Mouse (Mus musculus): Measurements from ENCODE around the gene Esp6. TPM values are rescaled to one million over a fixed set of nuclear protein-coding genes. Genes with fewer than 3 reads are reported as not detected.
"Not testable (repeated sequence)": the region's sequence is repeated elsewhere in the genome, so short reads cannot be mapped to it uniquely, and the experiment has no call there.

The Esp6 gene
- polyA plus RNA-seq (2016; fragmentation: Nextera tagmentation; extraction: Ambion mirVana) = not detected in 2 replicates

- Histone ChIP-seq H3K4me1 (no peaks in the 10 kb centered on the region), H3K4me3 (no peak within 1 kb of the TSS), H3K27me3 (ENCODE audit: poor library complexity, severe bottlenecking) (no peaks in the 10 kb centered on the region), H3K27ac (no peak within 1 kb of the TSS), H3K36me3 (replicated peaks) (no peaks in the 10 kb centered on the region), H3K9me3 (no peaks in the 10 kb centered on the region)
- WGBS = 88% methylated on average over 5 of the region's 5 CpGs
- no peak for DNase-seq (ENCODE audit: extremely low spot score, low spot score)
Measured at GRCm38 (mm10) chr17:40561207-40561606, at the start of gene Esp6. Esp6 (plus strand) TSS chr17:40561507.

- peaks cover 5% of the 10 kb centered on the region for H3K4me1 ChIP-seq
- H3K4me3 ChIP-seq = no peak within 1 kb of the TSS
- H3K36me3 ChIP-seq (replicated peaks) = no peaks in the 10 kb centered on the region
- H3K27ac ChIP-seq = no peak within 1 kb of the TSS
- 40% methylated on average over 3 of the region's 3 CpGs for WGBS
- H3K9me3 ChIP-seq = 0 out of 2 replicates have a peak, but pooled peaks cover 2% of the 10 kb centered on the region
- DNase-seq (ENCODE audit: extremely low spot score, low spot score) = no peak
- no peaks in the 10 kb centered on the region for H3K27me3 ChIP-seq (ENCODE audit: poor library complexity, severe bottlenecking)
Measured at GRCm38 (mm10) chr17:40519818-40520217, 41.5 kb upstream of the Esp6 start, which contains the start of gene Esp8. Esp8 (plus strand) TSS chr17:40520022.

GRCm38 (mm10) chr17:40529813-40530212 is 31.5 kb upstream of the Esp6 start:
- H3K27me3 ChIP-seq (ENCODE audit: poor library complexity, severe bottlenecking) = no peaks in the 10 kb centered on the region
- no peaks in the 10 kb centered on the region for H3K9me3 ChIP-seq
- 78% methylated on average over 3 of the region's 3 CpGs for WGBS

DNA sequence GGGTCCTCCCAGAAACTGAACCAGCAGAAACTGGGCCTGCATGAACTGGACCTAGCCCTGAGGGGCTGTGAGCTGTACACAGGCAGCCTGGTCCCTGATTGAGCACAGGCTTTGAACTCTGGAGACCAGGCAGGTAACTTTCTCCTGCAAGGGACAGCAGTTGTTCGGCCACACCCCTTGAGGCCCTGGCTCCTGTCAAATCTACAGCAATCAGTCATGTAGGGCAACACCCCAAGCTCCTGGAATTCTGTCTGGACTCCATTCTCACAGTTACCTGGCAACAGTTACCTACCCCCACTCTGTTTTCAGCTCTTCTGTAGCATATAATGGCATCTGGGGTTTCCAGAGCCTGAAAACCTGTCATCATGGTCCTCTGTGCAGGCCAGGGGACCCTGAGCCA is 30.2 kb upstream of the Esp6 start:
- Histone ChIP-seq H3K4me3 (no peak overlapping the region), H3K27me3 (ENCODE audit: poor library complexity, severe bottlenecking) (no peaks in the 10 kb centered on the region), H3K36me3 (replicated peaks) (no peaks in the 10 kb centered on the region), H3K27ac (no peak overlapping the region), H3K4me1 (no peaks in the 10 kb centered on the region), H3K9me3 (no peaks in the 10 kb centered on the region)
- no peak for DNase-seq (ENCODE audit: extremely low spot score, low spot score)
- 96% methylated on average over 1 of the region's 1 CpGs for WGBS

More at GRCm38 (mm10) chr17:40529813-40530212, 31.5 kb upstream of the Esp6 start:
- H3K36me3 ChIP-seq (replicated peaks) = no peaks in the 10 kb centered on the region
- no peak for DNase-seq (ENCODE audit: extremely low spot score, low spot score)
- H3K27ac ChIP-seq = no peak overlapping the region
- no peak overlapping the region for H3K4me3 ChIP-seq
- no peaks in the 10 kb centered on the region for H3K4me1 ChIP-seq

GRCm38 (mm10) chr17:40547005-40547404 is 14.3 kb upstream of the Esp6 start:
- 88% methylated on average over 5 of the region's 5 CpGs for WGBS
- not testable (repeated sequence) for H3K27me3 ChIP-seq (ENCODE audit: poor library complexity, severe bottlenecking); DNase-seq (ENCODE audit: extremely low spot score, low spot score); H3K9me3 ChIP-seq; H3K4me3 ChIP-seq; H3K36me3 ChIP-seq (replicated peaks); H3K27ac ChIP-seq; H3K4me1 ChIP-seq

- H3K9me3 ChIP-seq = no peaks in the 10 kb centered on the region
- WGBS = 70% methylated on average over 1 of the region's 1 CpGs
- DNase-seq (ENCODE audit: extremely low spot score, low spot score) = no peak
- H3K27me3 ChIP-seq (ENCODE audit: poor library complexity, severe bottlenecking) = no peaks in the 10 kb centered on the region
- no peak overlapping the region for H3K4me3 ChIP-seq
- no peaks in the 10 kb centered on the region for H3K4me1 ChIP-seq
- H3K27ac ChIP-seq = no peak overlapping the region
- no peaks in the 10 kb centered on the region for H3K36me3 ChIP-seq (replicated peaks)
Measured at GRCm38 (mm10) chr17:40553470-40553869, 7.8 kb upstream of the Esp6 start.

DNA sequence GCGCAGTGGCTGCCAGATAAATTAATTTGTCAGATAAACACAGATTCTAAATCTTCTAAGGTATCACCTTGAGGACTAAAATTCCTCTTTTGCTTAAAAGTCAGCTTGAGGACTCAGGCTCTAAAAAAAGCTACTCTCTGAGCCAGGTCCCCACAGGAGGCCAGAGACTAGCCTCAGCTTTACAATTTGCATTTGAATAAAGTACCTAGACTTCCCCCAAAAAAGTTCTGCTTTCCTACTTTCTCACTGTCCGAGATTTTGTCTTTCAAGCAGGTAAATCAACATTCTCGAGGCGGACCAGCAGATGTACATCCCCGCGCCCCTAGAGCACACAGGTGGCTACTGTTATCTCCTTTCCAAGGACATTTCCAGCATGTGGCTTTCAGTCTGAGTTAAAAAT is 22.6 kb downstream of the Esp6 start:
- 36% methylated on average over 6 of the region's 6 CpGs for WGBS
- not testable (repeated sequence) for H3K36me3 ChIP-seq (replicated peaks); DNase-seq (ENCODE audit: extremely low spot score, low spot score); H3K27ac ChIP-seq; H3K27me3 ChIP-seq (ENCODE audit: poor library complexity, severe bottlenecking); H3K4me3 ChIP-seq; H3K4me1 ChIP-seq; H3K9me3 ChIP-seq

- Histone ChIP-seq H3K36me3 (replicated peaks) (no peaks in the 10 kb centered on the region), H3K9me3 (no peaks in the 10 kb centered on the region), H3K4me1 (no peaks in the 10 kb centered on the region), H3K27ac (no peak overlapping the region), H3K4me3 (no peak overlapping the region), H3K27me3 (ENCODE audit: poor library complexity, severe bottlenecking) (no peaks in the 10 kb centered on the region)
- DNase-seq (ENCODE audit: extremely low spot score, low spot score) = no peak
Measured at GRCm38 (mm10) chr17:40591297-40591696, 30.0 kb downstream of the Esp6 start.

GRCm38 (mm10) chr17:40598294-40598693 is 37.0 kb downstream of the Esp6 start, which contains the start of gene Esp4:
Esp4 (plus strand) TSS chr17:40598594.
- no peak for DNase-seq (ENCODE audit: extremely low spot score, low spot score)
- Histone ChIP-seq H3K36me3 (replicated peaks) (no peaks in the 10 kb centered on the region), H3K4me3 (no peak within 1 kb of the TSS), H3K9me3 (no peaks in the 10 kb centered on the region), H3K27me3 (ENCODE audit: poor library complexity, severe bottlenecking) (no peaks in the 10 kb centered on the region), H3K27ac (no peak within 1 kb of the TSS), H3K4me1 (no peaks in the 10 kb centered on the region)

Other genes starting within 250 kb of the Esp6 start
- not detected in 2 replicates for gene Crisp1, start 242.3 kb upstream of the Esp6 start, polyA plus RNA-seq (2016; fragmentation: Nextera tagmentation; extraction: Ambion mirVana)
- gene Esp8, start 41.5 kb upstream of the Esp6 start, polyA plus RNA-seq (2016; fragmentation: Nextera tagmentation; extraction: Ambion mirVana) = not detected in 2 replicates
- not detected in 2 replicates for gene Esp4, start 37.1 kb downstream of the Esp6 start, polyA plus RNA-seq (2016; fragmentation: Nextera tagmentation; extraction: Ambion mirVana)
- gene Esp3, start 70.6 kb downstream of the Esp6 start, polyA plus RNA-seq (2016; fragmentation: Nextera tagmentation; extraction: Ambion mirVana) = not detected in 2 replicates
- not detected in 2 replicates for gene Esp1, start 165.6 kb downstream of the Esp6 start, polyA plus RNA-seq (2016; fragmentation: Nextera tagmentation; extraction: Ambion mirVana)
- gene Crisp2, start 245.5 kb downstream of the Esp6 start, polyA plus RNA-seq (2016; fragmentation: Nextera tagmentation; extraction: Ambion mirVana) = not detected in 2 replicates
- 5.7 and 8.2 TPM in 2 replicates for gene Rhag, start 249.6 kb downstream of the Esp6 start, polyA plus RNA-seq (2016; fragmentation: Nextera tagmentation; extraction: Ambion mirVana)